Mouse (Mus musculus): ENCODE data around the gene Magix. TPM values are rescaled to one million over a fixed set of nuclear protein-coding genes. Genes with fewer than 3 reads are reported as not detected.
A peak's percentile ranks its signal among the peaks of the same experiment; 100 is the strongest.

The Magix gene
- polyA plus RNA-seq, 1 experiment from 2014 or later: not detected

- DNase-seq (ENCODE audit: low spot score): no peak
- no peaks in the 10 kb centered on the region for H3K27me3 ChIP-seq (ENCODE audit: control insufficient read depth, insufficient read depth, low read length)
- no peaks in the 10 kb centered on the region for H3K36me3 ChIP-seq (ENCODE audit: control insufficient read depth, insufficient read depth, low read length)
- no peak for ATAC-seq (ENCODE audit: insufficient read depth, low FRiP score, low TSS enrichment)
- H3K4me1 ChIP-seq (ENCODE audit: control insufficient read depth, insufficient read depth, low read length): no peaks in the 10 kb centered on the region
- H3K27ac ChIP-seq (ENCODE audit: low read depth, low read length): no peak within 1 kb of the TSS
- peak within 1 kb of the TSS; percentile 31 for H3K4me3 ChIP-seq (ENCODE audit: low read depth, low read length)
- H3K9ac ChIP-seq (ENCODE audit: low read length): peak within 1 kb of the TSS; percentile 39
- H3K4me2 ChIP-seq (ENCODE audit: low read depth): peak within 1 kb of the TSS; percentile 36
- no peaks in the 10 kb centered on the region for H3K9me3 ChIP-seq (ENCODE audit: control insufficient read depth, low read length)
- WGBS: 35% methylated on average over 26 of the region's 26 CpGs
These were observed 23.8 kb downstream of the Magix start, which contains the start of gene Prickle3 for GRCm38 (mm10) chrX:7657221-7657639. Gene Prickle3 (plus strand): TSS chrX:7657260.

- Histone ChIP-seq H3K27me3 (ENCODE audit: control insufficient read depth, insufficient read depth, low read length) (no peaks in the 10 kb centered on the region), H3K4me1 (ENCODE audit: control insufficient read depth, insufficient read depth, low read length) (no peaks in the 10 kb centered on the region), H3K27ac (ENCODE audit: low read depth, low read length) (0 out of 2 replicates have a peak overlapping the region, but pooled peaks have one; percentile 39), H3K36me3 (ENCODE audit: control insufficient read depth, insufficient read depth, low read length) (no peaks in the 10 kb centered on the region), H3K4me2 (ENCODE audit: low read depth) (peak overlapping the region; percentile 44), H3K9me3 (ENCODE audit: control insufficient read depth, low read length) (no peaks in the 10 kb centered on the region), H3K9ac (ENCODE audit: low read length) (peak overlapping the region; percentile 51), H3K4me3 (ENCODE audit: low read depth, low read length) (peak overlapping the region; percentile 32)
- peak; percentile 79 for DNase-seq (ENCODE audit: low spot score)
- peak; percentile 96 for ATAC-seq (ENCODE audit: insufficient read depth, low FRiP score, low TSS enrichment)
- 20% methylated on average over 25 of the region's 25 CpGs for WGBS
These were observed 32.3 kb downstream of the Magix start for GRCm38 (mm10) chrX:7648671-7649304.

- 15% methylated on average over 5 of the region's 5 CpGs for WGBS
- Histone ChIP-seq H3K4me2 (ENCODE audit: low read depth) (no peak overlapping the region), H3K27ac (ENCODE audit: low read depth, low read length) (no peak overlapping the region), H3K9ac (ENCODE audit: low read length) (no peak overlapping the region), H3K27me3 (ENCODE audit: control insufficient read depth, insufficient read depth, low read length) (no peaks in the 10 kb centered on the region), H3K9me3 (ENCODE audit: control insufficient read depth, low read length) (no peaks in the 10 kb centered on the region), H3K4me1 (ENCODE audit: control insufficient read depth, insufficient read depth, low read length) (no peaks in the 10 kb centered on the region), H3K4me3 (ENCODE audit: low read depth, low read length) (no peak overlapping the region), H3K36me3 (ENCODE audit: control insufficient read depth, insufficient read depth, low read length) (no peaks in the 10 kb centered on the region)
- ATAC-seq (ENCODE audit: insufficient read depth, low FRiP score, low TSS enrichment) (no peak), DNase-seq (ENCODE audit: low spot score) (peak; percentile 76)
These were observed 35.7 kb downstream of the Magix start for GRCm38 (mm10) chrX:7645349-7645748.

DNA sequence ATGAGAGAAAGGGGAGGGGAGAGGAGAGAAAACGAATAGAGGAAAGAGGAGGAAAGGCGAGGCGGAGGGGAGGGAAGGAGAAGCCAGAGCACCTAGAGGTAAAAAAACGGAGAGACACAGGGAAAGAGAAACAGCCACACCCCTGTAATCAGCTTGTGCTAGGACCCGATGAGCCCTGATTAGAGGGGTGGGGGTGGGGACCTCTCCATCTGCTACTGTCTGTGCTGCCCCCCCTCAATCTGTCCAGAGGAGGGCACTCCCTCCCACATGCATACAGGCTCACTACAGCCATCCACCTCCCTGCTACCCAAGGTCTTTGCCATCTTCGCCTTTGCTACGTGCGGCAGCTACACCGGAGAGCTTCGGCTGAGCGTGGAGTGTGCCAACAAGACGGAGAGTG is 40.3 kb downstream of the Magix start:
- Histone ChIP-seq H3K4me2 (ENCODE audit: low read depth) (no peak overlapping the region), H3K27me3 (ENCODE audit: control insufficient read depth, insufficient read depth, low read length) (no peaks in the 10 kb centered on the region), H3K4me1 (ENCODE audit: control insufficient read depth, insufficient read depth, low read length) (no peaks in the 10 kb centered on the region), H3K9ac (ENCODE audit: low read length) (no peak overlapping the region), H3K9me3 (ENCODE audit: control insufficient read depth, low read length) (no peaks in the 10 kb centered on the region), H3K27ac (ENCODE audit: low read depth, low read length) (no peak overlapping the region), H3K4me3 (ENCODE audit: low read depth, low read length) (no peak overlapping the region), H3K36me3 (ENCODE audit: control insufficient read depth, insufficient read depth, low read length) (no peaks in the 10 kb centered on the region)
- no peak for ATAC-seq (ENCODE audit: insufficient read depth, low FRiP score, low TSS enrichment)
- WGBS: 31% methylated on average over 12 of the region's 12 CpGs
- no peak for DNase-seq (ENCODE audit: low spot score)

DNA sequence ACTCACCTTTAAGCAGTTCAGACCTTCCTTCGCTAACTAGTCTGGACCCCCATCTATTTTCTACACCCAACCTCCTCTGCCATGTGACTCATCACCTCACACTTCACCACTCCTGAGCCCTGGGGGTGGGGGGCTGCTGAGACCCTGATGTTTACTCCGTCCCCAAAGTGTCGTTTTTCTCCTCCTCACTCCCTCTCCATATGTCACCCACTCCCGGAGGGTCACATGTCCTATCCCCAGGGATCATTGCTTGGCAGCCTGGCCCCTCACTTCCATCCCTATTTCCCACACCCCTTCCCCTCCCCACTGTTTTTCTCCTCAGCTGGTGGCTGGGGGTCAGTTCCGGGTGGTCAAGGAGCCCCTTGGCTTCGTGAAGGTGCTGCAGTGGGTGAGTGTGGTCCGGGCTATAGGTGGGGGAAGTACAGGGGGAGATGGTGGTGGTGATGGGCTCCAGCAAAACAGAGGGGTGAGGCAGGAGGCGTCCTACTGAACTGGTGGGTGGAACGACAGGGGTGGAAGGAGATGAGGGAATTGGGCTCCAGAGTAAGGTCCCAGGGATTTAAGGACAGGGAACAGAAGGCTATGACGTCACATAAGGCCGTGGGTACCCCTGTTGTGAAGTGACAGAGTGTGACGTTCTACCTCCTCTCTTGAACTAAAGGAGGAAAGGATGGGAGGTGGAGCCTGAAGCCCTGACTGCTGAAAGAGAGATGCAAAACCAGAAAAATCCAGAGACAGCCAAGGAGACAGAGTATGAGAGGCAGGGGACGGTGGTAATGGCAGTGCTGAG is 41.3 kb downstream of the Magix start:
- peak overlapping the region; percentile 39 for H3K4me3 ChIP-seq (ENCODE audit: low read depth, low read length)
- no peaks in the 10 kb centered on the region for H3K27me3 ChIP-seq (ENCODE audit: control insufficient read depth, insufficient read depth, low read length)
- H3K27ac ChIP-seq (ENCODE audit: low read depth, low read length): no peak overlapping the region
- no peaks in the 10 kb centered on the region for H3K9me3 ChIP-seq (ENCODE audit: control insufficient read depth, low read length)
- ATAC-seq (ENCODE audit: insufficient read depth, low FRiP score, low TSS enrichment) (peak; percentile 35), DNase-seq (ENCODE audit: low spot score) (no peak)
- peak overlapping the region; percentile 41 for H3K4me2 ChIP-seq (ENCODE audit: low read depth)
- H3K4me1 ChIP-seq (ENCODE audit: control insufficient read depth, insufficient read depth, low read length): no peaks in the 10 kb centered on the region
- no peak overlapping the region for H3K9ac ChIP-seq (ENCODE audit: low read length)
- 27% methylated on average over 13 of the region's 13 CpGs for WGBS
- H3K36me3 ChIP-seq (ENCODE audit: control insufficient read depth, insufficient read depth, low read length): no peaks in the 10 kb centered on the region

GRCm38 (mm10) chrX:7638401-7639091 is 42.5 kb downstream of the Magix start, which contains the start of gene Syp:
Gene Syp (plus strand): TSS chrX:7638471.
- 20% methylated on average over 42 of the region's 42 CpGs for WGBS
- peak within 1 kb of the TSS; percentile 41 for H3K4me2 ChIP-seq (ENCODE audit: low read depth)
- H3K4me1 ChIP-seq (ENCODE audit: control insufficient read depth, insufficient read depth, low read length): no peaks in the 10 kb centered on the region
- peak; percentile 86 for DNase-seq (ENCODE audit: low spot score)
- H3K9me3 ChIP-seq (ENCODE audit: control insufficient read depth, low read length): no peaks in the 10 kb centered on the region
- no peaks in the 10 kb centered on the region for H3K36me3 ChIP-seq (ENCODE audit: control insufficient read depth, insufficient read depth, low read length)
- no peaks in the 10 kb centered on the region for H3K27me3 ChIP-seq (ENCODE audit: control insufficient read depth, insufficient read depth, low read length)
- peak within 1 kb of the TSS; percentile 39 for H3K4me3 ChIP-seq (ENCODE audit: low read depth, low read length)
- ATAC-seq (ENCODE audit: insufficient read depth, low FRiP score, low TSS enrichment): peak; percentile 81
- peak within 1 kb of the TSS; percentile 50 for H3K9ac ChIP-seq (ENCODE audit: low read length)
- no peak within 1 kb of the TSS for H3K27ac ChIP-seq (ENCODE audit: low read depth, low read length)

- no peaks in the 10 kb centered on the region for H3K9me3 ChIP-seq (ENCODE audit: control insufficient read depth, low read length)
- ATAC-seq (ENCODE audit: insufficient read depth, low FRiP score, low TSS enrichment) (no peak), DNase-seq (ENCODE audit: low spot score) (no peak)
- no peaks in the 10 kb centered on the region for H3K27me3 ChIP-seq (ENCODE audit: control insufficient read depth, insufficient read depth, low read length)
- no peaks in the 10 kb centered on the region for H3K4me1 ChIP-seq (ENCODE audit: control insufficient read depth, insufficient read depth, low read length)
- H3K36me3 ChIP-seq (ENCODE audit: control insufficient read depth, insufficient read depth, low read length): no peaks in the 10 kb centered on the region
- H3K4me3 ChIP-seq (ENCODE audit: low read depth, low read length): no peak overlapping the region
- no peak overlapping the region for H3K4me2 ChIP-seq (ENCODE audit: low read depth)
- 66% methylated on average over 3 of the region's 3 CpGs for WGBS
- H3K9ac ChIP-seq (ENCODE audit: low read length): no peak overlapping the region
- H3K27ac ChIP-seq (ENCODE audit: low read depth, low read length): no peak overlapping the region
These were observed 46.0 kb downstream of the Magix start for GRCm38 (mm10) chrX:7635101-7635500.

GRCm38 (mm10) chrX:7632560-7632959 is 48.5 kb downstream of the Magix start:
- 97% methylated on average over 6 of the region's 6 CpGs for WGBS
- Histone ChIP-seq H3K4me3 (ENCODE audit: low read depth, low read length) (no peak overlapping the region), H3K9me3 (ENCODE audit: control insufficient read depth, low read length) (no peaks in the 10 kb centered on the region), H3K9ac (ENCODE audit: low read length) (no peak overlapping the region), H3K27me3 (ENCODE audit: control insufficient read depth, insufficient read depth, low read length) (no peaks in the 10 kb centered on the region), H3K4me1 (ENCODE audit: control insufficient read depth, insufficient read depth, low read length) (no peaks in the 10 kb centered on the region), H3K36me3 (ENCODE audit: control insufficient read depth, insufficient read depth, low read length) (no peaks in the 10 kb centered on the region), H3K27ac (ENCODE audit: low read depth, low read length) (no peak overlapping the region), H3K4me2 (ENCODE audit: low read depth) (no peak overlapping the region)
- DNase-seq (ENCODE audit: low spot score) (no peak), ATAC-seq (ENCODE audit: insufficient read depth, low FRiP score, low TSS enrichment) (no peak)
